Mouse (Mus musculus): Measurements from ENCODE around the gene Pld1.

Gene Pld1

DNA sequence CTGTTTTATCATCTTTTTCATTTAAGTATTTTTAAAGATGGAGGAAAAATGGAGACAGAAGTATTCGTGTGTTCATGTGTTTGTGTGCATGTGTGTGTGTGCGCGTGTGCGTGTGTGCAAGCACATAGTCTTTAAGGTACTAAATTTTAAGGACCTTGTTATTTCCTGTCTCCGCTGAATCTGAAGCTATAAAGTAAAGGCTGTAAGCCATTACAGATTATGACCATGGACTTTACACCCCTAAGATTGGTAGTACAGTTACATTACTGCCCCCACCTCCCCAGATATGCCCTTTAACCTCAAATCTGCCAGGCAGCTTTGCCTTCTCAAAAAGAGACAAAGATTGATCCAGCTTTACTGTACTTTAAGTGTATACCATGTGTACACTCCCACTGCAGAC is 46.8 kb downstream of the Pld1 start:
- intact Hi-C loops (cut with DNase I): no loop called here

DNA sequence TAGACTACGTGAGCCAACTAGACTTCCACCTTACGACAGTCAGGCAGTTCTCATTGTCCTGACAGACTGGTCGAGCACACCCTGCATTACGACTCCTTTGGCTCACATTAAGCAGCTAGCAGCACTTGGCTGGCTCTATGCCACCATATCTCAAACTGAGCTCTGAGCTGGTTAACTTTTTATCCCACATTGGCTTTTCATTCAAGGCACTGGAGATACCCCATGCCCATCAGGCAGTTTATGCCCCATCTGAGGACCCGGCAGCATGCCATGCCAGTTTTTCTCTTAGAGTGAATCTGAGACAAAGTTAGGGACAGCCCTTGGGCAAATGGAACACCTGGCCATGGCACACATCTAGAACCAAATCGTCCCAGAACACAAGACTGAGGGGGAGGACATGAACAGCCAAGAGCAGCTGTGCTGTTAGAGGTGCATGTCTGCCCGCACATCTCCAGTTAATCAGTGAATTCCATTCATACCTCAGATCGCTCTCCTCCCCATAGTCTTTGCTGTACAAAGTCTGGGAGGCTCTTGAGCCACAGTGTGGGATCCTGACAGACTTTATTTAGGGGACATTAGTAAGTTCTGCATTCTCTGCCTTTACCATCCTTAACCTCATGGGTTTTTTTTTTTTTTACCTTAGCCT is 49.5 kb downstream of the Pld1 start:
- intact Hi-C loops (cut with DNase I): no loop called here

DNA sequence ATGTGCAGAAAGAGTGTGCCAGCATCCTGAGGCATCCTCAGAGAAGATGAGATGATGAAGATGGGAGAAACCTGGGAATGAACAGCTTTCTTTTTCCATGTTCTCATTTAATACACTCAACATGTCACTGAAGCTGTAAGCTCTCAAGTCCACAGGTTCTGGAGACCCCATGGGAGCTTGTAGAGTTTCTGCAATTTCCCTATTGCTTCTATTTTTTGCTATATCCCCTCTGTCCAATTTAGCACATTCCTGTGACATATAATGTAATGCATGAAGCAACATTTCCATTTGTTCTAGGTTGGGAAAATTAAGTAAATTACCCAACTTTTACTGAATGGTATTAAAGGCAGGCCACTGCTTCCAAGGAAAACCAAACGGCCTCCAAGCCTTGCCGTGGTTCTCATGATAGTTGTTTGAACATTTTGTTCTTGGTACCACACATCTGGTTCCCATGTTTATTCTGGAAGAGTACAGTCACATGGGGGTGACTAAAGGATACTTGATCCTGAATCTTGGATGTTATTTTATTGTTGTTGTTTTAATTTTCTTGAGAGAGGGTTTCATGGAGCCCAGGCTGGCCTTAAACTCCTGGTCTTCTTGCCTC is 52.7 kb downstream of the Pld1 start:
- intact Hi-C loops (cut with DNase I): no loop called here

DNA sequence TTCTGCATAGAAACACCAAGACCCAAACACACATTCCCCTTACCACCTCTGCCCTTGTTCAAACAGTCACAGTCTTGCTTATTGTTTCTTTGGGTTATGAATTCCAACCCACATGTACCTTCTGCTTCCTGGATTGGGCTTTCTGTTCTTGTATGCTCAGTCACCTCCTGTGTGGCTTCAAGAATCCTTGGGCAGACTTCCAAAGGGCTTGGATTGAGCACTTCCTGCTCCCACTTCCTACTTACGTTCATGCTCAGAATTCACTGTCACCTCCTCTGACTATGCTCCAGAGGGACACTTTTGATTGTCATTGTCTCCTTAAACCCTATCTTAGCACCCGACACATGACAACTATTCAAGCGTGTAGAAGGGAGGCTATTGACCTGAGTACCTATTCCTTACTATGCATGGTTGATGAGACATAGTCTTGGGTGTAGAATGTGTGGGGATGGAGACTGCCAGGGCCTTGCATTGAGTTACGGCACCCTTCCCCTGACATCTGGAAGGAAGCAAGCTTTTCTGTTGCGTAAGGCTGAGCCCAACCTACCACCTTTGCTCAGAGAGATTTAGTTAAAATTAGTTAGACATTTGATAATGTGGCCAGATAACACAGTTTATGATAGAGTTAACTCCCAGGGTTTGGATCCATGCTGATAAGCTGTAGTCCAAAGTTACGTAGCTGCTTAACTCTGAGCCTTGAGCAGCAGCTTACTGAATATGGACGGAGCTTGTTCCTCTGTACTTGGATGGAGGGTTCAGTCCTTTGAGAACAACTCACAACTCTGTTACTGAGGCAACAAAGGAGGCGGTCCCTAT is 55.9 kb downstream of the Pld1 start:
- intact Hi-C loops (cut with DNase I): no loop called here

DNA sequence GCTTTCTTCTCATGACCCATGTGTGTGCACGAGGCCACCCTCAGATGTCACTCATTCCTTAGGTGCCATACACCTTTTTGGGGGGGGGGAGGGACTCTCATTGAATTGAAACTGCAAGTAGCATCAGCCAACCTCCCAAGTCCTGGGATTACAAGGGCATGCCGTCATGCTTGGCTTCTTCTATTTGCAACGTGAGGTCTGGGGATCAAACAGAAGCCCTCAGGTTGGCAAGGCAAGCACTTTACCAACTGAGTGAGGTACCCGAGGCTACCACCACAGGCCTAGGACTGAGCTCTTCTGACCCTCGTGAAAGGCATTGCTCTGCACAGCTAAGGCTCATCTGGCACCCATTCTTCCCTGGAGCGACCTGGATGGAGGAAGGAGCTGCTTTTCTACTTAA is 65.8 kb downstream of the Pld1 start:
- intact Hi-C loops (cut with DNase I): no loop called here

DNA sequence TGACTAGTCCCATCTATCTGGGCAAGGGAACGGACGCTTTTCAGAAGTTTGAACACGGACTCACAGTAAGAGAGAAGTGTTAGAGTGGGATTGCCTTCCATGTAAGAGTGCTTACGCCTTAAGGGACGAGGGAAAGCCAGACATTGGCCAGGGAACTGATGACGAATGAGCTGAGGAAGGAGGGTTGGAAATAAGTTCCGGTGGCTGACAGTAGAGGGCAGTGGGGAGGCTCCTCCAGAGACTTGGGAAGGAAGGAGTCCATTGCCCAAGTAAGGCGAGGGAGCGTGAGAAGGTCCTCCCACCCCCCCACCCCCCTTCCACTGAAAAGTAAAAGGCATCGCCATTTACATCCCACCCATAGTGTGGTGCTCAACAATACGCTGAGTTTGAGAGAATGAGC is 69.2 kb downstream of the Pld1 start:
- intact Hi-C loops (cut with DNase I): no loop called here

DNA sequence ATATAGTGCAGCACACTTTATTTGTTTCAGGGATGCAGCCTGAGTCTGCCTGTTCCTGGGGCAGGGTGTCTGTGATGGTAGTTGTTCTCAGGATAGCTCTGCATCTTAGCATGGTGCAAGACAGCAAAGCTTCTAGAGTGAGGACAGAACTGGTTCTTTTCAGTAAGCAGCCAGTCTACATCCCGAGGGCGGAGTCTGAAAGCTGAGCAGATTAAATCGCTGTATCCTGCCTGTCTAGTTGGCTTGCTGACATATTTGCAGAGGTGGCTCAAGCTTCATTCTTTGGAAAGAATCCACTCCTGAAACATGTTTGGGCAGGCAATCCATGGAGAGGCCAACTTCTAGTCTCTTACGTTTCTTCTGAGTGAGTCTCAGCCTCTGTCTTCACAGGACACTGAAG is 69.9 kb downstream of the Pld1 start:
- intact Hi-C loops (cut with DNase I): no loop called here

DNA sequence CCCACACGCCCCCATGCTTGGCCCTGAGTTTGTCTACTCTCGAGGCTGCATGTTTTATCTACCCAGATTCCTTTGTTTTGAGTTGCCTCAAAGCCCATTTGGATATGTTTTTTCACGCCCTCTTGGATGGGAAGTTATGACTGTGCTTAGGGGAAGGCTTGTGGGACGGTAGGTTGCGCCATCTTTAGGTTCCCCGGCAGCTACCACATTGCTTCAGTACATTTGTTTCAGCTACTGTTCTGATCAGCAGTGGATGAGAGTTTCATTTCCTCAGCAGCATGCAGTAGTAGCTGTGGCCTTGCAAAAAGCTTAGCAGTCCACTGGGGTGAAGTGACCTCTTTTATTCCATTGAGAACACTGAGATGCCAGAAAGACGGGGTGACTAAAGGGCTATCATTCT is 73.7 kb downstream of the Pld1 start:
- intact Hi-C loops (cut with DNase I): no loop called here

DNA sequence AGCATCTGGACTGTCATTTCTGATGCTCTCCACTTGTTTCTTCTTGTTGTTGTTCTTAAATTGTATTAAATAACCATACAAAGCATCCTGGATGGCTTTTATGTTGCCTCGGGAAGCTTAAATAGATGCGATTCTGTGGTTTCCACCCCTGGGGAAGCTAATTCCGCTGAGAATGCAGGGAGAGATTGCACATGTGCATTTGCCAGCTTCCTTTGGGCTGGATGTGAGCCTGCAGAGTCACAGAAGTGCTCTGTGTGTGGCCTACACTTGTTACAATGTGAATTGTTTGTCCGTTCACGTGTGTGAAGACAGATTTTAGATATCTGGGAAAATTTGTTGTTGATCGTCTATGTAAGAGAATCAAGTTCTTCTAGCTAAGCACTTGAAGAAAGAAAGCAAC is 74.9 kb downstream of the Pld1 start:
- intact Hi-C loops (cut with DNase I): no loop called here

DNA sequence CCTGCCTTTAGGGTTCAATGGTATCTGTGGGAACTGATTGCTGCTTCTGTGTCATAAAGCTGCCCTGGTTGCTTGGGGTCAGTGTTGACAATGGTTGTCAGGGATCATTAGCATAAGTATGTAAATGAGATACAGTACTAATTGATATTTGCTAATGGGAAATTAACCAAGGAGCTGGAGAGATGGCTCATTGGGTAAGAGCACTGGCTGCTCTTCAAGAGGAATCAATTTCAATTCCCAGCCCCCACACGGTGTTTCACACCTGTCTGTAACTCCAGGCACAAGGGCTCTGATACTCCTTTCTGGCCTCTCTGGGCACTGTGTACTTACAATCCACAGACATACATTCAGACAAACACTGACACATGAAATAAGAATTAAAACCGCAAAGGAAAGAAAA is 78.5 kb downstream of the Pld1 start:
- intact Hi-C loops (cut with DNase I): no loop called here

DNA sequence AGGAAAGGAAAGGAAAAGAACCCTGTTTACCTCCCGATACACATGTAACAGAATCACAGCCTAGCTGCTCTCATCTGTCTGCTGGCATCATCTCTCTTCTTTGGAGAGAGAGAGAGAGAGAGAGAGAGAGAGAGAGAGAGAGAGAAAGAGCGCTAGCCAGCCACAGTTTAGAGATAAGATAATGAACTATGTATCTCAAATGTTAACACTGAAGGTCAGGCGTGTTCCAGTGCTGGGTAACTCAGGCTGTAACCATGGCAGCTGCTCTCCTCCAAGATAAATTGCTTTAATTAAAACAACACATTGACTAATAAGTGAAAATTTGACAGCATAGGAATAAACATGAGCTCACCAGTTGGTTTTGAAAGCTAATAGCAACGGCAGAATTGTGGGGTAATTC is 81.2 kb downstream of the Pld1 start:
- intact Hi-C loops (cut with DNase I): no loop called here

DNA sequence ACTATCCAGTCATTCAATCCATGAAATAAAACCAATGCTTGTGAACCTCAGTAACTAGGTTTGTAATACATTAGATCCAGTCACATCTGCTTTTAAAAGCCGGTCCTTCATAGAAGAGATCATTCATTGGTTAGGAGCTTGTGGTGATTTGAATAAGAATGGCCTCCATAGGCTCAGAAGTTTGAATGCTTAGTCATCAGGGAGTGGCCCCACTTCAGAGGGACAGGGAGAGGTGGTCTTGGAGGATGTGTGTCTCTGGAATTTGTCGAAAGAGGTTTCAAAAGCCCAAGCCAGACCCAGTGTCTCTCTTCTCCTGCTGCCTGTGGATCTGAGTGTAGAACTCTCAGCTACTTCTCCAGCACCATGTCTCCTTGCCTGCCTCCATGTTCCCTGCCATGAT is 81.9 kb downstream of the Pld1 start:
- intact Hi-C loops (cut with DNase I): no loop called here

DNA sequence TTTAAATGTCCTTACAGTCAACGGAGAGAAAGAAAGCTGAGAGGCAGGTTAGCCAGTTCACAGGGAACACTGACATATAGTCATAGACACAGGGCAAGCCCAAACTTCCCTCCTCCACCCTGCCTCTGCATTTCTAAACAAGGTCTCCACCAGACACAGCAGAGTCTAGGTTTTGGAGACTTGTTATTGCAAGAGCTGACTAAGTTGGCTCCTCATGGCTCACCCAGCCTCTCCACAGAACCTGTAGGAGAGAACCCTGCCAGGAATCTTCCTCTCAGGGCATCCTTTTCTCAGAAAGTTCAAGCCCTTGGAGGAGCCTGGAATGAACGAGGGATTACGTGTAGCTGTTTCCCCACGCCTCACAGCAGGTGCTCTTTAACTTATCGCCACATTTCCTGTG is 83.7 kb downstream of the Pld1 start:
- intact Hi-C loops (cut with DNase I): no loop called here

DNA sequence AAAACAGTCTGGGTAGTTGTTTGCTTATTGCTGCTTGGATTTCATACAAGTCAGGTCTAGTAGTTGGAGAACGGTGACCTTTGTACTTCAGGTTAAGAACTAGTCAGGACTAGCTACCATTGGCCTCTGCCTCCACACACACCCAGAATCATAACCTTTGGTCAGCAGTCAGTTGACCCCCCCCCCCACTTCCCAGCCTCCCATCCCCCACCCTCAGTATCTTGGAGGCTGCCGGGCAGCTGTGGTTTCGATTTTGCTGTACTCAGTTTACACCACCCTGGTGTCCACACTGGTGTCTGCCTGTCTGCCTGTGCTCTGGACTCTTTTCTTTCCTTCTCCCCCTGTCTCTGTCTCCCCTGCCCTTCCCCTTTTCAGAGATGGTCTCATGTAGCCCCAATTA is 88.4 kb downstream of the Pld1 start:
- intact Hi-C loops (cut with DNase I): no loop called here

DNA sequence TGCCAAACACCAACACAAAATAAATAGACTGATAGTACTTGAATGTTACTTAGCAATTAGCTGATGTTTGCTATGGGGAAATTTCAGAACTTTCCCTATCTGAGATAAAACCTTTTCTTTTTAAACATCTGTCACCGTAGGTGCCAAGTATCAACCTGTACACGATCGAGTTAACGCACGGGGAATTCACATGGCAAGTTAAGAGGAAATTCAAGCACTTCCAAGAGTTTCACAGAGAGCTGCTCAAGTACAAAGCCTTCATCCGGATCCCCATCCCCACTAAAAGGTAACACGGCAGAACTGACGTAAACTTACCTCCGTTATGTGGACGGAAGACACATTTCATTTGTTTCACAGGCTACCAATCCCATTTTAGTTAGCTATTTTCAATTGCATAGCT is 90.0 kb downstream of the Pld1 start:
- intact Hi-C loops (cut with DNase I): no loop called here

DNA sequence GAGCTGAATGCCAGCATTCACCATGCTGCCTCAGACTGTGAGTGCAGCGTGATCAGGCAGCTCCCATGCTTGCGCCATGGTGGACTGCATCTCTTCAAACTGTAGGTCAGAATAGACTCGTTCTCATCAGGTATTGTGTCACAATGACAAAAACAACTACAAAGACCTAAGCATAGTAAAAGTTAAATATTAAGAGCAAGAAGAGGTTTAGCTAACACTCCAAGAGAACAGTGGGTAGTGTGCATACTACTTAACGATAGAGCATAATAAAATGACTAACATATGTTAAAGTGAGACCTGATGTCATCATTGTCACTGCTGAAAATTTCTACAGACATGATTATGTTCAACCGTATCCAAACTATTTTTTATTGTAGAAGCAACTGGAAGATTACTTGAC is 92.4 kb downstream of the Pld1 start:
- intact Hi-C loops (cut with DNase I): no loop called here

DNA sequence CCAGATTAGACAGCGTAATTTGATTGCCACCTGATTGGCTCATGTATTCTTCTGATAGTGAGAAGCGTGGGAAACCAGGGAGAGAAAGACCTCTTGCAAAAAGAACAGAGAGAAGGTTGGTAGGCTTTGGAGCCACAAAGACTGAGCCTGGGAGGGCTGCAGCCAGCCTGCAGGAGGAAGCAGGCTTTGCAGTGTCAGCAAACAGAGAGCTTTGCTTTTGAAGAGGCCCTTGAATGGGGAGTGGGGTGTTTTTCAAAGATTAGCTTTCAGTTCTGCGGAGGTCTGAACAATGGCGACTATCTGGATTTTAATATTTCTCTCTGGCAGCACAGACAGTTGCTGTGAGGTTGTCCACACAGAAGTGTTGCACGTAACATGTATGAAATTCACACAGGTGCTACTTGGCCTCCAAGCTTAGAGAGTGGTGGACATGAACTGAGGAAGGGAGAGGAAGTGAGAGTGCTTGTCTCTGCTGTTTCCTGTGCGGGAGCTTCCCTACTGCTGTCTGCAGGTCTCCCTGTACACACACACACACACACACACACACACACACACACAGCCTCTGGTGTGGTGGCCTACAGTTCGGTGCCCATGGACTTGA is 93.2 kb downstream of the Pld1 start:
- intact Hi-C loops (cut with DNase I): no loop called here

DNA sequence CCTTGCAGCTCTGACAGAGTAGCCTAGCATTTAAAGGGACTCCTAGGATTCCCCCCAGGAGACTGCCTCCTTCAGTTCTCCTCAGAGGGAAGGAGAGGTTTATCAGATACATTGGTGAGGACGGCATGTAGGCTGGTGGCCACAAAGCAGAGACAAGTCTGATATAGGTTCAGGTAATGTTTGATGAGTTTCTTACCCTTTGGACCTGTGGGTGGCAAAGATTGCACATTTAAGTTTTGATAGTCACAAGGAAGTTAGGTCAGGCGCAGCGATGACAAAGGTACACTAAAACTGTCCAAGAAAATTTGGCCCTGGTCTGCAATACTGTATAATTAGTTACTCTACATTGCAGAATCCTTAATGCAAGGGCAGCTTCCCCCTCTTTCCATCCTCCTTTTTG is 95.4 kb downstream of the Pld1 start:
- intact Hi-C loops (cut with DNase I): no loop called here

DNA sequence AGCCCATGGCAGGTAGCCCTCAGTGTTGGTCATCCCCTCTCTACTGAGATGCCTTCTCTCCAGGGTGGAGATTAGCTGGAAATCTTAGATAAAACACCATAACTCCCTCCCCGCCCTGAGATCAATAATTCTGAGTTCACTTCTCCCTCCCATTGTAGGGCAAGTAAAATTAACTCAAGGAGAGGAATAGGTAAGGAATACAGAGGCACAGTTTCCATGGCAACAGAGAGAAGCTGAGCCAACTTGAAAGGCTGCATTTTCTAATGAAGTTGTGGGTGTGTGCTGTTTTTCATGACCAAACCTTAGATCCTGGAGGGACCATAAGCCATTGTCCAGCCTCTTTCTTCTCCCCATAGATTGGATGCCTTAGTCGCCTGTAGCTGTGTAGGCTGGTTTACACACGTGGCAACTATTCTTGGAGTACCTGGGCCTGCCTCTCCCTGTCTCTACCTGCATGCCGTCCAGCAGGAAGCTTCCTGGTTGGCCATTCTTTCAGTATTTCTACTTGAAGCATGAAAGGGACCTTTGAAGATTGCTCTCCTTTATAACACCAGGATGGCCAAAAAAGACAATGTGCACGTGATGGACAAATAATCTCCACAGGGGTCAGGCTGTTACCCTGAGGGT is 96.3 kb downstream of the Pld1 start:
- intact Hi-C loops (cut with DNase I): no loop called here

DNA sequence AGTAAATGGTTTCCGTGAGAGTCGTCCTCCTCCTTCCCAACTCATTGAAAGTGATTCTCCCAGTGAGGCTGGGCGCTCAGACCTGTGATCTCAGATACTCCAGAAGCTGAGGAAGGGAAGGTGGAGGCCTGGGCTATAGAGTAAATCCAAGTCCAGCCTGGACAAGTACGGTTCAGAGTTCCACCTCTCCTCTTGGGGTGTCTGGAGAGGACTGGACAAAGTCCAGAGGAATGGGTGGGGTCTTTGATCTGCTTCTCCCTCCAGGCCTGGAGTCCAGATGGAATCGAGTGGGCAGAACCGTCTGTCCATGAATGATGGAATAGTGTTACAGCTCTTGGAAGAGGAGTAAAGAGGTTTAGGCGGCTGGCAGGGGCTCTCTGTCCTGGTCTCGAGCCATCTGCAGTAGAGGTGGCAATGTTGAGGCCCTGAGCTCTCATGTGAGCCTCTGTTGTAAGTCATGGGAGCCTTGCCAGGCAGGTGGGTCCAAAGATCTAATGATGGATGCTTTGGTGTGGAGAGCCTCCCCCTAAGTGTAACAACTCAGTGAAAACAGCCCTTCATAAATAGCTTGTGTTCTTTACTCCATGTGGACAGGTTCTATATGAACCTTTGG is 98.9 kb downstream of the Pld1 start:
- intact Hi-C loops (cut with DNase I): no loop called here

DNA sequence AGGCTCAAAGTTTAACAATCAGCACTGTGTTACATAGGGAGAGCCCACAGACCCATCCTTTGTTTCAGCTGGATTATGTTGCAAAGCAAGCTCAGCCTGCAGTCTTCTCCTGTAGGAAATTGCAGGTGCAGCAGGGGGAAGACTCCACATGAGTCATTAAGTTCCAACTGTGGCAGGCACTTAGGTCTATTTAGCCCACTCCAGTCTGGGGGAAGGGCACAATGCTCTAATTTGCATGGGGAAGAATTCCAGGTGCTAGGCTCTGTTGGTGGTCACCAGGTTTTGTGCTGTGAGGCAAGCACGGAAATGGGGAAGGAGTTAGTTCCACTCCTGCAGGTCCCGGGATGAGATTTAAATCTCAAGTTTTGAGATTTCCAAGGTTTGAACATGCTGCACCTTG is 99.6 kb downstream of the Pld1 start:
- intact Hi-C loops (cut with DNase I): no loop called here

DNA sequence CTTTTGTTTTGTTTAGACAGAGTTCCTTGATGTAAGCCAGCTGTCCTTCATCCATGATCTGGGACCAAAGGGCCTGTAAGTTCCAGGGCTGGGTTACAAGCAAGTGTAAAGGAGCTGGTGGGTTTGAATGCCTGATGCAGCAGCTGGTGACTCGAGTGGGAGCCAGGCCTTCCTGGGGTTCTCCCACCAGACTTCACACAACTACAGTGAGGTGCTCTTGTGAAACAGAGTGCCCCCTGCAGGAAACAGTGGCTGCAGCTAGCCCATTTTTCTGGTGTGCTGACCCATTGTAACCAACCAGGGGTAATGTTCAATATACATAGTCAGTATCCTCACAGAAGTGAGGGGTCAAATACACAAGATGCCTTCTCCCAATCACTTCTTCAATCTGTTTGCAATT is 101.3 kb downstream of the Pld1 start:
- intact Hi-C loops (cut with DNase I): no loop called here

Data from adrenal gland (tissue).